Mouse (Mus musculus): ENCODE data around the gene Ank.
A peak's percentile ranks its signal among the peaks of the same experiment; 100 is the strongest.

Ank gene

DNA sequence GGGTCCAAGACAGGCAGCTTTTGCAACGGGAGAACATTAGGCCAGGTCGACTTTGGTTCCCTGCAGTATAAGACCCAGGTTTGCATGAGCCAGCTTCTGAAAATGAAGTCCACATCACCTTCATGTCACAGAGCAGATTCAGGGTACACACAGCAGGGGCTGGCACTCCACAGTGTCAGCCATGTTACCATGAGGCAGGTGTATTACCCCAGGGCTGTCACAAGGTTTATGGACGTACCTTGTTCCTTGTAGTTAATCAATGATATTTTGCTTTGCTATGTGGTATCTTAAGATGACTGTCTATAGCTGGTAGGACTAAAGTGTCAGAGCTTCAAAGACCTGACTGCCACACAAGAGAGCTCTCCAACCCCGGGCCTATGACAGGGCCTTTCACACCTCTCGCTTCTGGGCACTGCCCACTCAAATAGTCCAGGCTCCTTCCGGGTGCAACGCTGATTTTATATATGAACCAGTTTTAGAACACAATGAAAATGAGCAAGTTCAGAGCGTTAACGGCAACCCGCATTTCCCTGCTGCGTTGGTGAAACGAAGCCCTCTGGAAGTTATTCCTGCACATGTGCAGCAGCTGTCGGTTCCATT lies 132.4 kb downstream of the Ank start:
- DNase-seq (ENCODE audit: low read depth, low spot score): no peak

DNA sequence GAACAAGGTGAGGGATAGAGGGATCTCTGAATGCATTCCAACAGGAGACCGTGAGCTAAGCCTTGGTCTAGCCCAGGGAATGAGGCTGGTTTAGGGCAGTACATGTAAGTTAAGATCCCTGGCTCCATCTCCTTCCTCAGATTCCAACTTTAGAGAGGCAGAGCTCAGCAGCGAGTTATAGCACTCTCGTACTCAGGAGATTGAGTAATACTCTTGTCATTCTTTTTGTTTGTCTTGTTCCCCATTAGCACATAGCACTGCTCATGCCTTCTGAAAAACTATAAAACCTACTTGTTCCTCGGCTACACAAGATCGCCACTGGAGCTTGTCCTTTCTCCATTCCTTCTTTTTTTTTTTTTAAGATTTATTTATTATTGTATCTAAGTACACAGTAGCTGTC lies 134.0 kb downstream of the Ank start:
- DNase-seq (ENCODE audit: low read depth, low spot score): no peak

DNA sequence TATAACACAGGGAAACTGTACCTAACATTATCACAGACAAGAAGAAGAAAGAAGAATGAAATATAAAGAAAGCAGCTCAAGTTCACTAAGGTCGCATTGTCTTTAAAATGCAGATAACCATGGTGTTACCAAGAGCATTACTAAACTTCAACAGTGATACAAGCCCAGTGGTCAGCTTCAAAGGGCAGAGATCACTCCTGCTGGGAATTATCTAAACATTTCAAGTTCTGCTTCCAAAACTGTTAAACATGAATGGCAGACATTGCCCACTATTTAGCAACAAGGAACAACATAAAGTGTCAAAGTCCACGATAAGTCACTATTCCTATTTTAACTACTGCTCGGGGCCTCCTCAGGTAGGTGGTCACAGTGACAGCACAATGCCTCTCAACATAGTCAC lies 138.1 kb downstream of the Ank start:
- DNase-seq (ENCODE audit: low read depth, low spot score): no peak

DNA sequence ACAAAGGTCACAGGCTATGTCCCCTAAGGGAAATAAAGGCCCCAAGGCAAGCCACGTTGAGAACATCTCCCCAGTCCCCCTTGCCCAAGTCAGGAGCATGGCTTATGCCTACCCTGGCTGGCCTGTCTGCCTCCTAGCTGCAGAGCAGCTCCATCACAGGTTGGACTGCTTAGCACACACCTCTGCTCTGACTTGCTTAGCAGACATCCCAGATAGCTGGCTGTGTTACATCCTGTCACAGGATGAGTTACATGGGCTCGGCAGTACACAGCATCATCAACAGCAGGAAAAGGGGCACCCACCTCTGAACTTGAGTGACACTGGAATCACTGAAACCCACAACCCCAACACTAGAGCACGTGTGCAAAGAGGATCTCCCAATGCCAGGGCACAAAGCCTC lies 138.8 kb downstream of the Ank start:
- no peak for DNase-seq (ENCODE audit: low read depth, low spot score)

DNA sequence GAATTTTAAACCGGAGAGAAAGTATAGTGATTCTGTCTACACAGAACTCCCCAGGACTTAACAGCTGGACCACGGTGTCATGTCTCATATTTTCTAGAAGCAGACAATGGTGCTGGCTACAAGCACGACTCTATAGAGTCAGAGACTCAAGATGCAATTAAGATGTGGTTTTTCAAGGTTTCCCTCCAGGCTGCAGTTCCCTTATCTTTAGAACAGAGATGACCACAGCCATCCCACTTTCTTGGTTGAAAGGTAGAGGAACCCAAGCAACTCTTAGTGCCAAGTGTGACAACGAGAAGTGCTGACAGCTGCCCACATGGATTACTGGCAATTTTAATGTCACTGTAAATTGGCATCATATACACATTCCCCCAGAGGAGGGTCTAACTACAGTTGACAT lies 143.1 kb downstream of the Ank start:
- DNase-seq (ENCODE audit: low read depth, low spot score): no peak

DNA sequence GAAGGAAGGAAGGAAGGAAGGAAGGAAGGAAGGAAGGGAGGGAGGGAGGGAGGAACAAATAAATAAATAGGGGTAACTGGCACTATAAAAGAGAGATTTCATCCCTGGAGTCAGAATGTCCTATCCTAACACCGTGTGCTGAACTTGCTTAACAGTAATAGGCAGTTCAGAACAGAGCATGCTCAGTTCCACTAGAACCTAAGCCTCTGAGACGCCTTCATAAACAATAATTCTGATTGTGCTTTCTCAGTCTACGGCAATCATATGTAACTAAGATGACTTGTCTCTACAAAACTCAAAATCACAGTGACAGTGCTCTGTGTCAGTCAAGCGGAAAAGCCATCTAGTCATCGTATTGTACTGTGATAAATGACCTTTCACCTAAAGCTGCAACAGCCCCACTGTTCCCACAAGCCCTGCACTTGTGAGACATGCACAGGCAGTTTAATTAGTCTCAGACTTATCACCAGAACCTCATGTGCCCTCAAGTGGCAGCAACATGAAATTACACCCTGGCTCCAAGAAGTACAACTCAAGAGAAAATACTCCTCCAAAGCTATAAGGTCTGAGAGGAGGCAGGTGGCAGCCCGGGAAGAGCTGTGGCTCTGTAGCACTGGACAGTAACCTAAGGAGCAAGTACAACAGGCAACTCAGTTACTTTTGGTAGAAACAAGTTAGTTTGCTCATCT lies 146.2 kb downstream of the Ank start:
- peak; percentile 64 for DNase-seq (ENCODE audit: low read depth, low spot score)

DNA sequence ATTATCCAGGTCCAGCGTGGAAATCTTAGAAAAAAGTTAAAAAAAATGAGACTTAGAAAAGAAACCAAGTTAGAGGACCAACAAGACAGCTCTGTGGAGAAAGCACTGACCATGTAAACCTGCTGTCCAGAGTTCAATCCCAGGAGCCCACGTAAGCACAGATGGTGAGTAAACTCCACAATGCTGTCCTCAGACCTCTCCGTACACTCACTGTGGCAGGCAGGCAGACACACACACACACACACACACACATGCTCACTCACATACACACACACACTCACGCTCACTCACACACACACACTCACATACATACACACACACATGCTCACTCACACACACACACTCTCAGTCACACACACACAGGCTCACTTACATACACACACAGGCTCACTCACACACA lies 146.8 kb downstream of the Ank start:
- no peak for DNase-seq (ENCODE audit: low read depth, low spot score)

DNA sequence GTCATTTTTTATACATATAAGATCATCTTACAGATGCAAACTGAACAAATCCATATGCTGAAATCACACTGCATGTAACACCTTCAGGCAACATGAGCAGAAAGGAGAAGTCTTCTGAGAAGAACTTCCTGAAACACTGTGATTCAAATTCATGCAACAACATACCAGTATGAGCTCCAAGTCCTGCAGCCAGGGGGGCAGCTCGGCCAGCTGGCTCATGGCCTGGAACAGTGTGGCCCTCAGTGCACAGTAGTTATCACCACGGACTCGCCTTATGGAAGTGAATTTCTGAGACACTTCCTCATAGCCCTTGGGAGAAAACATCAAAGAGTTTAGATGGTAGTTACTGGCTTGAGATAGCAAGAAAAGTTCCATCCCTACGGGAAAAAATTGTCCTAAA lies 149.7 kb downstream of the Ank start:
- DNase-seq (ENCODE audit: low read depth, low spot score): no peak

DNA sequence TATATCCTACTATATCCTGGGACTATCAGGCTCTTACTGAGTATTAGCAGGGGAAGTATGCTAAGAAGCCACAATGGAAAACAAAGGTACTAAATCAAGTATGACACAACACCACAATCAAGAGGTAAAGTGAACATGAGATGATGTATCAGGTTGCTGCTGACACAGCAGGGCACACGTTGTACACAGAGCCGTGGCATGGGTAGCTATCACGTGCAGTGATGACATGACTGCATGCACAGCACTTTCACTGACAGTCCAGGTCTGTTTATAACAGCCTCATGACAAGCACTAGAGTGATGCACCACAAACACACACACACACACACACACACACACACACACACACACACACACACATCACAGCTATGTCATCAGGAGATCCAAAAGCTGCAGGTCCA lies 150.8 kb downstream of the Ank start:
- no peak for DNase-seq (ENCODE audit: low read depth, low spot score)

DNA sequence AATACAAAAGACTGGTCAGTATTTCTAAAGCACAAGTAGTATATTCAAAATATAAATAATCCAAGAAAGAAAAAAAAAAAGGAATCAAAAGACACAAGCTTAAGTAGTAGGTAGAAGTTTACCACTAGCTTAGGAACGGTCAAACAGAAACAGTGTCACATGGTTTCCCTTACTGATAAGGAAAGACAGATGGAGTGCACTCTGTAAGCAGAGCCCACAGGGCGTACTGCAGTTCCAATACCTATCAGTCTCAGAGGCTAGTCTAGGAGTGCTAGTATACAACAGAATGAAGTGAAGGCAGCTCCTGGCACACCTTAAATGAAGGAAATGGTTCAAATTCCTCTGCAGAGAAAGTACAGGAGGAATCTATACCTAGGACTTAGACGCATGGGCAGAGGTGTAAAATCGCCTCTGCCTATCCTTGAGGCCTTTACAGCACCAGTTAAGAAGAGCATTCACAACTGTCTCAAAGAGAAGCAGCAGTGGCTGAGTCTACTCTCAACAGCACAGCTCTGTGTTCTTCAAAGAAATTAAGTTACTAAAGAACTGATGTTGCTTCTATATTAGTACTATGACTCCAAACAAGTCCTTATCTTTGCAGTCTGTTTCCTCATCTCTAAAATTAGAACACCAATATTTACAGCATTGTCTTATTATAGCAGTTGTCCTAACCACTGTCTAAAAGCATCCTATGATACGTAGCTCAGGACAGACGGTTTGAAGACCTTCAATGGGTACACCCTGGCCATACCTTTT lies 152.5 kb downstream of the Ank start:
- DNase-seq (ENCODE audit: low read depth, low spot score): no peak

DNA sequence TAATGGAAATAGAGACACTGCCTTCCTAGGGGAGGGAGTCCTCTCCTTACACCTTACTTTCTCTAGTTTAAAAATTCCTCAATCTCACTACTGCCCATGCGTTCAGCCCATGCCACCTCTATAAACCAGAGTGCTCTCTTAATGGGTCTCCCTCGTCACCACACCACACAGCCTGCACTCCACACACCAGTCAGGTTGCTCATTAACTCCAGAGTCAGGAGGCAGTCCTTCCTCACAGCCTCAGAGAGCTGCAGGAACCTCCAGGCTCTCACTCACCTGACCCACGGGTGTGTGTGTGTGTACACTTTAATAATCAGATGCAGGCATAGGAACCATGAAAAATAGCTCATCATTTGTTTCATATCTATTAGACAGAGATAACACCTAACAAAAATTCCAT lies 153.2 kb downstream of the Ank start:
- DNase-seq (ENCODE audit: low read depth, low spot score): no peak

DNA sequence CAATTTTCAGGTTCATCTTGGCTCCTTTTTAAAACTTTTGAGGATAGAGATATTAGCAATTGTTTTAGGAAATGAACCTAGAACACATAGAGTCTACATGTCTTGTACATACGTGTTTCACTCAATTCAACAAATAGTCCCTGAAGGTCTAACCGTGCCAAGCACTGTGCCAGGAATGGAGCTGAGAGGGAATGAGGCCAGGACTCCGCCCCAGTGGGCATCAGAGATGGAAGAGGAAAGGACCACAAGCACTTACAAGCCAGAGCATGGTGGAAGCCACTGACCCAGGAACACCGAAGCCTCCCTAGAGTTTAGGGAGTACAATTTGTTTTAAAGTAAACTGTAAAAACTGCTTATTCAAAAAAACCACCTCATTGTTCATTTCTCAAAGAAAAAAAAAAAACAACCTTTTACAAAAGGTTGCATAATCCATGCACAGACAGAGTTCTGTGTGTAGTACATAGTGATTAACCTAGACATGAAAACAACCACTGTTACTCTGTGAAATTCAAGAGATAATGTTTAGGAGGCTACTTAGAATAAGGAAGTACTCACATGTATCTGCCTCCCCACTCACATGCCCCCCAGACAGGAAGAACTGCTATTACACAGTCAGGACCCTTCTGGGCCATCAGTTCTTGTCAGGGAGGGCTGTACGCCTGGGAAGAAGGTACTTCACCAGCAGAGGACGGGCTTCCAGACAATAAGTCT lies 154.2 kb downstream of the Ank start:
- DNase-seq (ENCODE audit: low read depth, low spot score): no peak

DNA sequence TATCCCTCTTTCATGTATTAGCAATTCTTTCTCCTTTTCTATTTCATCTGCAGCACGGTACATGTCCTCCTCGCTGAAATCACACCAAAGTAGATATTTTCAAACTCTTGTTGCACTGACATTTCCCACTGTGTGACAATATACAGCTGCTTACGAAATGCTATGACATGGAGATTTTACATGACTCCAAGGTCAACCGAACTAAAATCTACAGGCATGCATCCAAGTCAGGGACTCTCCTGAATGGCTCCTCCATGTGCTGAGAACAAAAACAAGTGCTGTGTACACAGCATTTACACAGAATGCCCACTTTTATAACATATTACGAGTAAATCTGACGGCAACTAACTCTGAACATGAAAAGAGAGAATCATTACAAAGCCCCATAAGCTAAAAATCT lies 156.8 kb downstream of the Ank start:
- DNase-seq (ENCODE audit: low read depth, low spot score): no peak

DNA sequence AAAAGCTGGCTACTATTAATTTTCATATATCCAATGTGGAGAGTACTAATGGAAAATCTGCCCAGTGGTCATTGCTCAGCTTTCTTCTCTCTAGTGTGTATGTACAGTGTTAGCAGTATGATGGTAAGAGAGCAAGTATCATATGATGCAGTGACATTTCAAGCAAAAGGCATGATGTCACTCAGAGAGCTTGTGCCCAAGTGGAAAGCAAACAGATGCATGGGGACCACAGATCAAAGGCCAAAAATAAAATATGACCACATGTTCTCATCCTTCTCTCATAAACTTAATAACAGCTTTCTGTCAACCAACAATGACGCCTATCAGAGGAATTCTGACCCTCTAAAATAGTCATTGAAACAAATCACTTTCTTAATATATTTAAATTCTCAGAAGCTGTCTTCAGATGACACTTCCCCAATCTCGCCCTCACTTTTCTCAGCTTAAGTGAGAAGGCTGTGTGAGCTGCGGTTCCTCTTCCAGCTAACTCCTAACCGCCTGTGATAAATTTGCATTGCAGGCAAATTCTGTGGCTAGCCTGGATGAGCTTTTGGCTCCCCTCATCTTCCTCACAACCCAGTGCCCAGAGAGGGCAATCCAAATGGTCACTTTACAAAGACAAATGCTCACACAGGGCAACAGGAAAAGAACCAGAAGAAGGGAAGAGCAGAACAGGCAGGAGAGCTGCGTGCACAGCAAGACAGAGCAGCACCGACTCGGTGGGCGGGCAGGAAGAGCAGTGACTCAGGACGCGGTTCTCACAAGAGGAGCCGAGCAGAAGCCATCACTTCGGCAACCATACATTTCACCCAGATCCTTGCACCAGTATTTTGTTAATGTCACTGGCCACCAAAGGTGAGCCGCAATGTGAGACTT lies 158.8 kb downstream of the Ank start:
- DNase-seq (ENCODE audit: low read depth, low spot score): no peak

DNA sequence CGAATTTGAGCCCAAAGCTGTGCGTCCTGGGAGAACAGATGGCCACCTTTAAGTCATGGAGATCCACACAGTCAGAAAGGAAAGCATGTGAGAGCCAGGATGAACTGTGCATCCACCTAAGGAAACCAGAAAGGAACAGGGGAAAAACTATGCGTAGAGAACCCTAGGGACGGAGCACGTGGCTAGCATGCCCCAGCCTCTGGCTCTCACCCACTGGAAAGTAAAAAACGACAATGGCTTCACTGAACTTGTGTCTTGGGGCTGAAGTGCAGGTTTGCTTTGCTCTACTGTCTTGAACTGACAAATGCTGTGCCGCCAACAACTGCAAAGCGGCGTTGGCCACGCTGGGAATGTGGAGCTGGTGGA lies 159.4 kb downstream of the Ank start:
- no peak for DNase-seq (ENCODE audit: low read depth, low spot score)

DNA sequence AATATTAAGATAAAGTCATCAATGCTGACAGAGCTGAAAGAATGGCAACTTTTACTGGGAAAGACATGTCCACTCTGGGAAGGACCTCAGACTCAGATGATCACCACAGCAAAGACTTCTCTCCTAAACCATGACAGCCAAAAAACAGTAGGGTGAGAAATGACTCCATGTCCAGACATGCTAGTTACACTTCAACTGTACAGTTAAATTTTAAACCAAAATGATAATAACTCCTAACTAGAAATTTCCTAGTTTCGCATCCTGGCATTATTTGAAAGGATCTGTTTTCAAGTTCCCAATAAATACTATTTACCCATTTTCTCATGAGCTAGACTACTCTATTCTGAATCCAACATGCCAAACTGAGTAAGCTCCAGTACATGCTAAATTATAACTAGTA lies 159.8 kb downstream of the Ank start:
- DNase-seq (ENCODE audit: low read depth, low spot score): no peak

DNA sequence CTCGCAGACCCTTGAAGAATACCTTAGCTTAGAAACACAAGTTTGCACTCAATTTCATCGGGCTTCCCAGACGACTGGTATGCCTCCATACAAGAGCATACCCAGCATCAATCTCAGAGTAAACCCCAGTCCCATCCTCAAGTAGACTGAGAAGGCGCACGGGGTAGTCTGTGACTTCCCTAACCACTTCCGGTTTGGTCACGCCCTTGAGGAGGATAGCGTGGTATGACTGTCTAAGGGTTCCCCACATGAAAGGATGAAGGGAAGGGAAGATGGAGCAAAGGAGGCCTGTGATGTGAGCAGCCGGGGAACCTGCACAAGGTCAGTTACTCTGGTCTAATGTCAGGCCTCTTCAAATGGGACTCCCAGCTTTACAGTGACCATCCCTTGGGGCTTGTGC lies 161.3 kb downstream of the Ank start:
- no peak for DNase-seq (ENCODE audit: low read depth, low spot score)

DNA sequence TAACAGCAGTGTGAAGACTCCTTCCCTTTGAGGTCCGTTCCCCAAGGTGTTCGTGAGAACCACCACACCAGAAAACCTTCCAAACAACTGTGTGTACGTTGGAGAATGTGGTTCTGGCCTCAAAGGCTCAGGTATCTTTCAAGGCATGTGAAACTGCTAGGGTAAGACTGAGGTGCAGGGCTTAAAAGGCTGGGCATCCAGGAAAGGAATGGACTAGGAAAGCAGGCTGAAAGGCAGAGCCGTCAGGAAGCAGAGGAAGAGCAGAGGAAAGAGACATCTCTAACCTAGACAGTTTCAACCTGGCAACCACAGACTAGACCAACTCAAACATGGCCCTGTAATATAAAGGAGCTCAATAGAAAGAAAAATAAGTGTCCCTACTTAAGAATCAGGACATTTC lies 162.6 kb downstream of the Ank start:
- DNase-seq (ENCODE audit: low read depth, low spot score): no peak

DNA sequence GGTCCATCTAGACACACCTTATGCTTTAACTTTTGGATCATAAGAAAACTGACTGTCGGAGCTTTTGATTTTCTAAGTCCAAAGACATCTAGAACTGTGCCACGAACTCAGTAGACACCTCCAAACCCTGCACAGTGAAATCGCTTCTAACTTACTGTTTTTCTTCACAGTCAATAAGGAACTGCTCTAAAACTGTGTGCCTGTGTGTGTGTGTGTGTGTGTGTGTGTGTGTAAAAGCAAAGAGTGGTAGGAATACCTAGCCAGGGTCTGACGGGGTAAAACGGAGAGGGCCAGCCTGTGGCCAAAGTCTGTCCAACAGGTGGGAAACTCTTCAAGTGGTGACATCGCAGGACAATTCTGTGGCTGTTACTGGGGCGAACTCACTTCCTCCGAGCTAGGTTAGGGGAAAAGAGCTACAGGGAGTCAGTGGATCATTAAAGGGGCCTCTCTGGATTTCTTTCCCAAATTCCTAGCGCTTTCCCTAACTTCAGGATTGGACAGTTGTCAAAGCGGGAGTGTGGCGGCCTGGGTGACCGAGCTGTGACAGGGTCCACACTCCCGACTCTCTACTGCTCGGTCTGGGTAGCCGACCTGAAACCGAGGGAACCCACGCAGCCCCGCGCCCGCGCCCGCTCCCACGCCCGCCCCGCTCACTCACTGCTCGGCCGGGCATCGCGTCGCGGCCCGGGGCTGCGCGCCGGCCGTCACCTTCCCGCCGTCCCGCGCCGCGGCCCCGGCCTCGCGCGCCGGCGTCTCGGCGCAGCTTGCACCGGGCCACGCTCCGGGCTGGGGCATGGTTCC lies 163.5 kb downstream of the Ank start:
- no peak for DNase-seq (ENCODE audit: low read depth, low spot score)

DNA sequence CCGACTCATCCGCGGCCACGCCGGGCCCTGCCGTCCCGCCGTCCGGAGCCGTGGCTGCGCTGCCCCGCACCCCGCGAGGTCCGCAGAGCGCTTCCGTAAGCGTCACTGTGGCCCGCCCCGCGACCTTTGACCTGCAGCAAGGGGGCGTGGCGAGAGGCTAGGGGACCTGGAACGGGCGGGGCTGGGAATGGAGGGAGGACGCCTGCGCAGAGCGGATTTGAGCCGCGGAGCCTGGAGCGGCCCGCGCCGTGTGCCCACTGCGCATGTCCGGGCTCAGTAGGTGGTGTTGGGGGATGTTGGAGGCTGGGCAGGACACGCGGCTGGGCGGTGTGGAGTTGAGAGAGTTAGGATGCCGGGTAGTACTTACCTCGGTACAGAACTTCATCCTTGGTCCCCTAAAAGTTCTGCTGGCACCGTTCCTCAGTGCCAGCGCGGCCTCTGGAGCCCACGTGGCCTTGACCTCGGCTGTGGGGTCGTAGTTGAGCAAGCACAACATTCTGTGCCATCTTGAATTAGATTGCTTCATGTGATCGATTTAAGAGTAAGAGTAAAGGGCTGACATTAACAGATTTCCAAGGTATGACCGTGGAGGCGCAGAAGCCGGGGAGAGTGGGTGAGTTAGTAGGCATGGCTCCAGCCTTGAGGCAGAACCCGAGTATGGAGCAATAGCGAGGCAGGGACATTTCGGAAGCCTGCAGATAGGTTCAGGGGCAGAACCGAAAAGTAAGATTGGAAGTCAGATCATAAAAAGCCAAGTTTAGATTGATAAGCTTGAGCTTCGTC lies 164.3 kb downstream of the Ank start, which contains the start of gene Otulin:
Otulin (minus strand) TSS at position 93 of the 783 bp plus-strand sequence.
- DNase-seq (ENCODE audit: low read depth, low spot score): peak; percentile 91

Measured in brain, embryonic 18.5 days (tissue).